Mouse (Mus musculus): ENCODE measurements at regions not wholly inside any gene's neighbourhood (a gene's known extent, or its start where the extent isn't known, plus 50 kb on each side); places are given as distances from the start of the nearest gene placed in this dataset.

- POLR2A ChIA-PET, result no interaction called here
- CTCF ChIA-PET, result no interaction called here
These were observed 314.6 kb upstream of the Zfp637 start for GRCm38 (mm10) chr6:117526161-117526935.

- POLR2A ChIA-PET, result no interaction called here
- CTCF ChIA-PET, result no interaction called here
These were observed 313.5 kb upstream of the Zfp637 start for GRCm38 (mm10) chr6:117527526-117527925.

- CTCF ChIA-PET, result interaction anchor here in 1 of 4 experiments (0.5 to 0.6 kb wide), 2 partner anchors 17 to 60 kb away, joined by 3 to 9 read pairs; no protein-coding TSS in a partner anchor
- POLR2A ChIA-PET, result interaction anchor here in 1 of 4 experiments (0.6 kb wide), 1 partner anchor 225 kb away, joined by 3 read pairs; no protein-coding TSS in a partner anchor
These were observed 306.8 kb upstream of the Zfp637 start for GRCm38 (mm10) chr6:117534149-117534548.

DNA sequence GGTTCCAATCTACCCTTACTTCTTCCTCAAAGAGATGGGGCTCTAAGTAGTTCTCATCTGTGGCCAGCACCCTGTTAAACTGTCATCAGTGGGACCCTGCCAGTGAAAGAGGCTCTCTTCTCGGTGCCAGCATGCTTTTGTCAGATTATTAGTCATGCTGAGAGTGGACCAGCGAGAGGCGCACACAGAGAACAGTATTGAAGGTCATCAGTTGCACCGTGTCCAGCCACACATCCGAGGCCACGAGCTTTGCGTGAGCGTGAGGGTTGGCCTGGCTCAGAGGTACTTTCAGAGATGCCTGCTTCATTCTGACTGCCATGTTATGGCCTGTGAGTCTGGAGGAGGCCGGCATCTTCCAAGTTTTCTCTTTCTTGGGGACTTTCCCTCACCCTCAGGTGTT, 306.0 kb upstream of the Zfp637 start:
- ChIA-PET POLR2A (interaction anchor here in 1 of 4 experiments (0.6 kb wide), 1 partner anchor 508 kb away, joined by 3 read pairs; no protein-coding TSS in a partner anchor), CTCF (interaction anchor here in 1 of 4 experiments (0.6 kb wide), 1 partner anchor 1293 kb away, joined by 3 read pairs; no protein-coding TSS in a partner anchor)

DNA sequence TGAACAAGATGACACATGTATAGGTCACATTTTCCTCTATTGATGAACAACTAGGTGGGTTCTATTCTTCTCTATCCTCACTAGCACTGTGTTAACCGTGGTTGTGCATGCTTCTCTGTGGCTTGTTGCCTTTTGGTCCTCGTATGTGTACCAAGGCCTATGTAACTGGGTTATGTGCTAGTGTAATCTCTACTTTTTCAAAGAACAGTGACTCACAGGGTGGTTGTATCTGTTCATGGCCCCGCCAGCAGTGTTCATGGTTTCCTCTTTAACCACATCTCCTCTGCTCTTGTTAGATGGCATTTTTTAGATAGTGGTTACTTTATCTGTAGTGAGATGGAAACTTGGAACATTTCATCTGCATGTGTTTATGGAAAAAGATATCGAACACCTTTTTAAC, 304.9 kb upstream of the Zfp637 start:
- ChIA-PET POLR2A (no interaction called here), CTCF (no interaction called here)

- CTCF ChIA-PET, result no interaction called here
These were observed 298.5 kb upstream of the Zfp637 start for GRCm38 (mm10) chr6:117542431-117542830.

GRCm38 (mm10) chr6:117544276-117545196, 296.4 kb upstream of the Zfp637 start:
- ChIA-PET POLR2A (no interaction called here), CTCF (no interaction called here)

More at GRCm38 (mm10) chr6:117542431-117542830, 298.5 kb upstream of the Zfp637 start:
- POLR2A ChIA-PET, result no interaction called here

DNA sequence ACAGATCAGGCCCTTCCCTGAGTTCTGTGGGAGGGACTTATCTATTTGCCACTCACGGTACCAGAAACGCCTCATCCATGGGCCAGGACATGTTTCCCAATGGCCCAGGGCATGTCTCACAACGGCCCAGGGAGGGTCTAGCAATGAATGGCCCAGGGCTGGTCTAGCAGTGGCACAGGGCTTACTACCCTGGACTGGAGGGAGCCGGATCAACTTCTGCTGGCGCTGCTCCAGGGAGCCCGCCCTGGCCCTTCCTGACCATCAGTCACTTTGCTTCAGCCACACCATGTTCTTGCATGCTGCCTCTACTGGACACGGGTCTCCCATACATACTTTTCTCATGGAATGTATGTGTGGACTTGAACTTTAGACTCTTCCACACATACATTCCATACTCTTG, 290.1 kb upstream of the Zfp637 start:
- POLR2A ChIA-PET, result no interaction called here

GRCm38 (mm10) chr6:117552006-117552667, 288.8 kb upstream of the Zfp637 start:
- ChIA-PET POLR2A (interaction anchor here in 2 of 4 experiments (0.5 to 1.8 kb wide), 5 partner anchors 11 to 249 kb away, joined by 3 to 6 read pairs (median 5); no protein-coding TSS in a partner anchor), CTCF (interaction anchor here in 2 of 4 experiments (0.5 to 1.3 kb wide), 2 partner anchors 123 to 556 kb away, joined by 3 to 6 read pairs; no protein-coding TSS in a partner anchor)

More for the DNA sequence above, 290.1 kb upstream of the Zfp637 start:
- CTCF ChIA-PET, result no interaction called here

GRCm38 (mm10) chr6:117563159-117563558, 277.8 kb upstream of the Zfp637 start:
- ChIA-PET CTCF (no interaction called here), POLR2A (interaction anchor here in 1 of 4 experiments (0.6 to 1.5 kb wide), 2 partner anchors 11 to 29 kb away, joined by 3 to 5 read pairs; no protein-coding TSS in a partner anchor)

GRCm38 (mm10) chr6:117563704-117564103, 277.3 kb upstream of the Zfp637 start:
- CTCF ChIA-PET, result no interaction called here
- POLR2A ChIA-PET, result interaction anchor here in 1 of 4 experiments (0.6 to 1.5 kb wide), 2 partner anchors 11 to 29 kb away, joined by 3 to 5 read pairs; no protein-coding TSS in a partner anchor

DNA sequence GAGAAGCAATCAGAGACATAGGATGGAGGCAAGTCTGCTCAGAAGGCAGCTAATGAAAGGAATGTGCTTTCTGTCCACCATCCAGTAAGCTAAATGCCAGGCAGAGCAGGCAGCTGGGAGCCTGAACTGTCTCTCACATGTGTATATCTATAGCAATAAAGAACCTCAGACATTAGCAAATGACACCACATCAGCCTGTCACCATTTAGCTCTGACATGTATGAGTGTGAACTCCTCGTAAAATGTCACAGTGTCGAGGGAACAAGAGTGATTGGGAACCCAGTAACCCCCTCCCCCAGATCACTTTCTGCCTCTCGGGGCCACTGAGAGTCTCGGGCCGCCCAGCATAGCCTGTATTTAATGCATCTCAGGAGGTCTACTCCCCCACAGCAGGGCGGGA, 274.2 kb upstream of the Zfp637 start:
- ChIA-PET CTCF (no interaction called here), POLR2A (no interaction called here)

GRCm38 (mm10) chr6:117567691-117568090, 273.3 kb upstream of the Zfp637 start:
- ChIA-PET CTCF (no interaction called here), POLR2A (no interaction called here)

DNA sequence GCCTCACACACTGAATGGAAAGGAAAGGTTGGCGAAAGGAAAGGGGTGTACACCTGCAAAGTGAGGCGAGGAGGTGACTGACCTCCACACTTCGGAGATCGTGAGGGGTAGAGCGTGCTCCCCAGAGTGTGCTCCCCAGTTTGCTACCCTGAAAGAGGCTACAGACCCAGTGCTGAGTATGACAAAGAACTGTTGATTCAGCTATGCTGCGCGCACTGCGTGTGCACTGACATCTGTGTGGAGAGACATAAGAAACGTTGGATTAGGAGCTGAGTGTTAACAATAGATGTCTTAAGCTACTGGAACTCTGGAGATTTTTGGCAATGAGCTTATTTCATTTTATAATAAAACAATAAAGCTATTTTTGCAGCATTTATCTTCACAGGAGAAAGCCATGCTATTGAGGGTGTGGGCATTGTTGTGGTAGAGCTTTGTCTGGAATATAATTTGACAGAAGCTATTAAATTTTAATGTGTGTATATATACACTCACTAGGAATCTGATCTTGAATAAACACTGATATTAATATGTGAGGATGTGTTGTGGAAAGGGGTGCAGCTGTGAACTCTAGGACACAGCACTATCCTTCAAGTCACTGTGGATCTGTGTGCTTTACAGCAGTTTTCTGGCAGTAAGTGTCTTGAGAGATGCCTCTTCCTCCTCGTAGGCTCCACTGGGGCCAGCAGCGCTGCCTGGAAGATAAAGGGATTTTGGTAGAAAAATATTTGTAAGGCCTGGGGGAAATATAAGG, 271.2 kb upstream of the Zfp637 start:
- ChIA-PET POLR2A (no interaction called here), CTCF (no interaction called here)

DNA sequence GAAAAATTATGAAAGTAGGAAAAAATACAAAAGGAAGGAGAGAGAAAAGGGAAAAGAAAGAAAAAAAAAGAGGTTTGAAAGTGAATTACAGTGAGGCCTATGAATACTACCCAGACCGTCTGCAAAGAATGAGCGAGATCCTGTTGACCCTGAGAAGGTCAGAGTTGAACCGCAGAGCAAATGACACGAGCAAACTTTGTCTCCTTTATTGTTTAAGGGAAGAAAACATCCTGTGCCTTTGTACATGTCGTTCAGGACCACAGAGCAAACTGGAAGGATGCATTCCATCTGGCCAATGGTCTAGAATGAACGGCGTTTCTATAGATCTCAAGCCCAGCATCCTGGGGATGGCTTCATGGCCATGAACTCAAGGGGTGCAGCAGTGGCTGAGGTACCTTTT, 270.6 kb upstream of the Zfp637 start:
- CTCF ChIA-PET, result no interaction called here

DNA sequence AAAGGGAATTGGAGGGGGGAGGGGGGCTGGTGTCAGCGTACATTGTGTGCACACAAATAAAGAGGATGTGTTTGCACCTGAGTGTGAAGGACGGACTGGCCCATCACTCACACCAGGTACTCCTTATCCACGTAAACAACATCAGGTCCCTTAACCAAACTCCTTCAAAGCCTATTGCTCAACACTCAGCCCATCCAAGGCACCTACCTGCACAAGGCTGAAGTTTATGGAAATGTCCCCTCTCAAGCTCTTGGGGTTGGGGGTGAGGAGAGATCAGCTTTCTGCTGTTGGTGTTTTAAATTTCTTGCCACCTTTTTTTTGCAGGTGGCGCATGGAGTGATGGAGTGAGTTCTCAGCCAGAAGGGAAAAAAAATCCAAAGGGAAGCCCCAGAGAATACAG, 270.2 kb upstream of the Zfp637 start:
- CTCF ChIA-PET, result no interaction called here
- POLR2A ChIA-PET, result interaction anchor here in 1 of 4 experiments (0.8 kb wide), 1 partner anchor 319 kb away, joined by 3 read pairs; no protein-coding TSS in a partner anchor

More for the DNA sequence above, 270.6 kb upstream of the Zfp637 start:
- POLR2A ChIA-PET, result no interaction called here

DNA sequence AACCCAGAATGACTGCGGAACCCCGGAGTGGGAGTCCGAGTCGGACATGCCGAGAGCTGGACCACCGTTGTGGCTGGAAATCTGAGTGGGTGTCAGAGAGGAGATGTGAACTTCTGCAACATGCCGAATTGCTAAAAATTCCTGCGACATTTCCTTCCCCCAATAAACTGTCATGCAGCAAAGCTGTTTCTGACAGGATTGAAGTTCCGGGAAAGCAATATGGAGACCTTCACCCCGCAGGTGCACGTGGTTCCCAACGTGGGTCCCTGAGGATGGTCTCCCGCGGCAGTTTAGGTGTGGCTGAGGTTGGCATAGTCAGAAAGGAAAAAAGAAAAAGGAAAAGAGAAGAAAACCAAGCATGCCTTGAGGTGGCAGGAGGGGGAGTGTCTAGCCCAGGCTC, 269.0 kb upstream of the Zfp637 start:
- CTCF ChIA-PET, result no interaction called here
- POLR2A ChIA-PET, result no interaction called here

DNA sequence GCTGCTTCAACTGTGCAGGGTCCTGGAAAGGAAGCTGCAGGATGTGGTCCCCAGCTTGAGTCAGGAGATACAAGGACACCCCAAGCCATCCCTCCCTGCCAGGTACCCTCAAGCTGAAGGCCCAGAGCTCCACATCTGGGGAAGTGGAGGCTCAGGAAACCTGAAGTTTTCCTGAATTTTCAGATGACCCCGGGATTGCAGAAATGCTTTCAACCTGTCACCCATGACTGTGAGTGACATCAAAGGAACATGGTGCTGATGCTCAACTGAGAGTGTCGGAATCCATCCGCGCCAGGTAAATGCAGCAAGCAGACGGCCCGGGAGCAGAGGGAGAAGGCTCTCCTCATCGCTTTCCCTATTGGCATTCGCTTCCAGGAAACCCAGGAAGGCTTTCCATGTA, 267.6 kb upstream of the Zfp637 start:
- POLR2A ChIA-PET, result no interaction called here

GRCm38 (mm10) chr6:117574146-117574545, 266.8 kb upstream of the Zfp637 start:
- POLR2A ChIA-PET, result no interaction called here
- CTCF ChIA-PET, result no interaction called here

More for the DNA sequence above, 267.6 kb upstream of the Zfp637 start:
- CTCF ChIA-PET, result no interaction called here
